Mouse (Mus musculus) ES-E14 (cell line): ENCODE measurements around the gene Tbc1d9. TPM values are rescaled to one million over a fixed set of nuclear protein-coding genes. Genes with fewer than 3 reads are reported as not detected.

Experiments used
- DNase-seq: peaks from one replicate; pipeline ENCODE4 v3.0.0-alpha.2; 2013; ENCODE audit warnings: low read depth, low spot score
- H3K27ac ChIP-seq: 2 replicates; pipeline ENCODE4 v1.5.1; 2012; ENCODE audit warnings: low read depth, mild to moderate bottlenecking, low read length, moderate library complexity, mixed read lengths; ENCODE audit not compliant: poor library complexity, insufficient read depth, severe bottlenecking
- H3K36me3 ChIP-seq: 2 replicates; pipeline ENCODE4 v1.6.1; 2012; ENCODE audit warnings: mild to moderate bottlenecking, low read length, moderate library complexity, mixed read lengths; ENCODE audit not compliant: control insufficient read depth, poor library complexity, insufficient read depth, severe bottlenecking
- H3K4me1 ChIP-seq, 2 experiments: fragments of 150-350 bp in 1 of 2; sonication (generic) in 1 of 2; 2 replicates each; pipeline ENCODE4 v1.6.1; 2012; ENCODE audit warnings: low read length in 2 of 2, mild to moderate bottlenecking in 1 of 2, mixed read lengths in 1 of 2; ENCODE audit not compliant: control insufficient read depth in 2 of 2, insufficient read depth in 2 of 2, poor library complexity in 1 of 2
- H3K4me3 ChIP-seq, 2 experiments: fragments of 150-350 bp in 1 of 2; sonication (generic) in 1 of 2; 2 replicates each; pipeline ENCODE4 v1.5.1; 2012; ENCODE audit warnings: low read length in 2 of 2, low read depth in 1 of 2, mild to moderate bottlenecking in 1 of 2, mixed read lengths in 1 of 2; ENCODE audit not compliant: insufficient read depth in 1 of 2, poor library complexity in 1 of 2, severe bottlenecking in 1 of 2
- H3K9ac ChIP-seq: 2 replicates; pipeline ENCODE4 v1.6.1; 2012; ENCODE audit warnings: low read depth, mild to moderate bottlenecking, low read length, mixed read lengths; ENCODE audit not compliant: poor library complexity, insufficient read depth, severe bottlenecking
- H3K9me3 ChIP-seq: fragments of 150-350 bp; sonication (generic); 2 replicates; pipeline ENCODE4 v1.6.1; 2012; ENCODE audit warnings: low read depth, mild to moderate bottlenecking, low read length; ENCODE audit not compliant: control insufficient read depth, insufficient read depth
- CHD2 ChIP-seq: IDR thresholded peaks from 2 replicates; pipeline ENCODE4 v1.6.1; 2014; ENCODE audit warnings: mild to moderate bottlenecking, low read depth, low read length, inconsistent platforms
- HCFC1 ChIP-seq: IDR thresholded peaks from 2 replicates; pipeline ENCODE4 v1.6.1; 2012; ENCODE audit warnings: low read length, inconsistent platforms, borderline replicate concordance; ENCODE audit not compliant: insufficient read depth
- MAFK ChIP-seq: IDR thresholded peaks from 2 replicates; pipeline ENCODE4 v1.6.1; 2014; ENCODE audit warnings: mild to moderate bottlenecking, low read depth, low read length, inconsistent platforms; ENCODE audit not compliant: insufficient read depth
- ZC3H11A ChIP-seq: IDR thresholded peaks from 2 replicates; pipeline ENCODE4 v1.6.1; 2012; ENCODE audit warnings: low read depth, mild to moderate bottlenecking, inconsistent platforms, low read length, borderline replicate concordance
- ZNF384 ChIP-seq: IDR thresholded peaks from 2 replicates; pipeline ENCODE4 v1.6.1; 2012; ENCODE audit warnings: low read depth, low read length, inconsistent platforms
- in situ Hi-C, 2 experiments: fragments of 600-800 bp; cut with MboI; formaldehyde crosslinking; loops; one replicate each; pipeline ENCODE4 v1.15.1; 2025; ENCODE audit warnings: low sequenced_read_pairs in 2 of 2, inconsistent platforms in 1 of 2; ENCODE audit not compliant: unreplicated experiment in 2 of 2
- total RNA-seq: library from RNA; depleted of rRNA; stranded (reverse); fragments of 300-350 nt; gene quantifications from 2 replicates; pipeline ENCODE4 v1.2.3, GENCODE M21; 2012

Tbc1d9 gene
- total RNA-seq, 1 experiment = 7.1 TPM

GRCm38 (mm10) chr8:83165931-83166867 is 1.0 kb downstream of the Tbc1d9 start, which contains the start of gene Gm10645:
Gene Gm10645, minus strand, starts transcription at chr8:83166170.
- H3K9ac ChIP-seq = peak within 1 kb of the TSS; percentile 87
- no peaks in the 10 kb centered on the region for H3K9me3 ChIP-seq
- no peaks in the 10 kb centered on the region for H3K36me3 ChIP-seq
- no peak for DNase-seq
- H3K4me3 ChIP-seq = peak within 1 kb of the TSS; percentile 67 to 77
- in situ Hi-C loops = no loop called here
- peaks cover 11 to 12% of the 10 kb centered on the region in 2 experiments for H3K4me1 ChIP-seq
- H3K27ac ChIP-seq = peak within 1 kb of the TSS; percentile 67; the same call in 1 of the 2 replicates
- TF ChIP-seq MAFK (no peak), ZC3H11A (no peak), CHD2 (no peak), ZNF384 (no peak), HCFC1 (no peak)

DNA sequence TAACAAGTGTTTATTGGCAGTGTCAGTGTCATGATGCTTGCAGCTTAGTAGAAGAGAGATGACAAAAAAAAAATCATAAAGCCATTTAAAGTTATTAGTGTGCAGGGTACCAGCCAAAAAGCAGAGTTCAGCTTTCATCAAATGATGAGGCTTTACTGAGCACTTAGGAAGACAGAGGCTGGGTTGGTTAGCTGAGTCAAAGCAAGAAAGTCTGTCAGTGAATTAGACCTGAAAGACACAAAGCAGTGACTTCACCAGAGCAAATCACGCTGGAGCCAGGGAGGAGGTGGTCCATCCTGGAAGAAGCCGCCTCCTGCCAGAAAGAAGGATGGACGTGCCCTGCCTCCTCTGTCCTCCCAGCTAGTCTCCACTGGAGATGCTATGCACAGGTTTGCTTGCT is 2.8 kb downstream of the Tbc1d9 start:
- Histone ChIP-seq H3K9ac (no peak overlapping the region), H3K4me1 (peaks cover 3 to 8% of the 10 kb centered on the region in 2 experiments), H3K4me3 (no peak overlapping the region), H3K27ac (no peak overlapping the region), H3K9me3 (no peaks in the 10 kb centered on the region), H3K36me3 (no peaks in the 10 kb centered on the region)
- DNase-seq = no peak
- TF ChIP-seq HCFC1 (no peak), CHD2 (no peak), MAFK (no peak), ZC3H11A (no peak), ZNF384 (no peak)
- in situ Hi-C loops = no loop called here

DNA sequence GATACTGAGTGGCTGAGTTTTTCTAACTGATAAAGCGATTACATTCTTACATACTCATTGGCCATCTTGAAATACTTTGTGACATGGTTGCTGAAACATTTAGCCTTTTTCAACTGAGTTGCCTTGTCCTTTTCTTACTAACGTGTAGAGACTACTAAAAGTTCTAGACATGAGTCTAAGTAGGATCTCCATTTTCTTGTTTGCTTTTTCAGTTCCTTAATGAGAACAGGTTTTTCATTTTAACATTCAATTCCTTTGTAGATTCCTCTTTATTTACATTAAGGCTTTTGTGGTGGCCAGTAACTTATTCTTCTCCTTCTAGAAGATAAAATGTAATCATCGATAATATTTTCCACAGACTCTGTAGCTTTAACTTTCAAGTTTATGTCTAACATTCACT is 4.0 kb downstream of the Tbc1d9 start:
- Histone ChIP-seq H3K27ac (no peak overlapping the region), H3K4me3 (no peak overlapping the region), H3K36me3 (no peaks in the 10 kb centered on the region), H3K4me1 (peaks cover 3 to 5% of the 10 kb centered on the region in 2 experiments; a peak in 3 of 4 replicates), H3K9ac (no peak overlapping the region), H3K9me3 (no peaks in the 10 kb centered on the region)
- DNase-seq = no peak
- TF ChIP-seq ZNF384 (no peak), CHD2 (no peak), MAFK (no peak), ZC3H11A (no peak), HCFC1 (no peak)
- in situ Hi-C loops = no loop called here

GRCm38 (mm10) chr8:83169709-83170108 is 4.6 kb downstream of the Tbc1d9 start:
- Histone ChIP-seq H3K4me3 (no peak overlapping the region), H3K9me3 (no peaks in the 10 kb centered on the region), H3K27ac (no peak overlapping the region), H3K9ac (no peak overlapping the region), H3K4me1 (peaks cover 2 to 3% of the 10 kb centered on the region in 2 experiments; a peak in 3 of 4 replicates), H3K36me3 (no peaks in the 10 kb centered on the region)
- no peak for DNase-seq
- in situ Hi-C loops = no loop called here
- TF ChIP-seq ZC3H11A (no peak), HCFC1 (no peak), MAFK (0 out of 2 replicates have a peak, but pooled peaks have one; percentile 16), ZNF384 (no peak), CHD2 (no peak)
